Mouse (Mus musculus) ES-E14 (cell line): Measurements from ENCODE around the gene Fam214a. TPM values are rescaled to one million over a fixed set of nuclear protein-coding genes. Genes with fewer than 3 reads are reported as not detected.

Source experiments
- DNase-seq: peaks from one replicate; pipeline ENCODE4 v3.0.0-alpha.2; 2013; ENCODE audit warnings: low read depth, low spot score
- H3K27ac ChIP-seq: 2 replicates; pipeline ENCODE4 v1.5.1; 2012; ENCODE audit warnings: low read depth, mild to moderate bottlenecking, low read length, moderate library complexity, mixed read lengths; ENCODE audit not compliant: poor library complexity, insufficient read depth, severe bottlenecking
- H3K36me3 ChIP-seq: 2 replicates; pipeline ENCODE4 v1.6.1; 2012; ENCODE audit warnings: mild to moderate bottlenecking, low read length, moderate library complexity, mixed read lengths; ENCODE audit not compliant: control insufficient read depth, poor library complexity, insufficient read depth, severe bottlenecking
- H3K4me1 ChIP-seq, 2 experiments: fragments of 150-350 bp in 1 of 2; sonication (generic) in 1 of 2; 2 replicates each; pipeline ENCODE4 v1.6.1; 2012; ENCODE audit warnings: low read length in 2 of 2, mild to moderate bottlenecking in 1 of 2, mixed read lengths in 1 of 2; ENCODE audit not compliant: control insufficient read depth in 2 of 2, insufficient read depth in 2 of 2, poor library complexity in 1 of 2
- H3K4me3 ChIP-seq, 2 experiments: fragments of 150-350 bp in 1 of 2; sonication (generic) in 1 of 2; 2 replicates each; pipeline ENCODE4 v1.5.1; 2012; ENCODE audit warnings: low read length in 2 of 2, low read depth in 1 of 2, mild to moderate bottlenecking in 1 of 2, mixed read lengths in 1 of 2; ENCODE audit not compliant: insufficient read depth in 1 of 2, poor library complexity in 1 of 2, severe bottlenecking in 1 of 2
- H3K9ac ChIP-seq: 2 replicates; pipeline ENCODE4 v1.6.1; 2012; ENCODE audit warnings: low read depth, mild to moderate bottlenecking, low read length, mixed read lengths; ENCODE audit not compliant: poor library complexity, insufficient read depth, severe bottlenecking
- H3K9me3 ChIP-seq: fragments of 150-350 bp; sonication (generic); 2 replicates; pipeline ENCODE4 v1.6.1; 2012; ENCODE audit warnings: low read depth, mild to moderate bottlenecking, low read length; ENCODE audit not compliant: control insufficient read depth, insufficient read depth
- CHD2 ChIP-seq: IDR thresholded peaks from 2 replicates; pipeline ENCODE4 v1.6.1; 2014; ENCODE audit warnings: mild to moderate bottlenecking, low read depth, low read length, inconsistent platforms
- HCFC1 ChIP-seq: IDR thresholded peaks from 2 replicates; pipeline ENCODE4 v1.6.1; 2012; ENCODE audit warnings: low read length, inconsistent platforms, borderline replicate concordance; ENCODE audit not compliant: insufficient read depth
- MAFK ChIP-seq: IDR thresholded peaks from 2 replicates; pipeline ENCODE4 v1.6.1; 2014; ENCODE audit warnings: mild to moderate bottlenecking, low read depth, low read length, inconsistent platforms; ENCODE audit not compliant: insufficient read depth
- ZC3H11A ChIP-seq: IDR thresholded peaks from 2 replicates; pipeline ENCODE4 v1.6.1; 2012; ENCODE audit warnings: low read depth, mild to moderate bottlenecking, inconsistent platforms, low read length, borderline replicate concordance
- ZNF384 ChIP-seq: IDR thresholded peaks from 2 replicates; pipeline ENCODE4 v1.6.1; 2012; ENCODE audit warnings: low read depth, low read length, inconsistent platforms
- in situ Hi-C, 2 experiments: fragments of 600-800 bp; cut with MboI; formaldehyde crosslinking; loops; one replicate each; pipeline ENCODE4 v1.15.1; 2025; ENCODE audit warnings: low sequenced_read_pairs in 2 of 2, inconsistent platforms in 1 of 2; ENCODE audit not compliant: unreplicated experiment in 2 of 2
- total RNA-seq: library from RNA; depleted of rRNA; stranded (reverse); fragments of 300-350 nt; gene quantifications from 2 replicates; pipeline ENCODE4 v1.2.3, GENCODE M21; 2012

Gene Fam214a
- total RNA-seq, 1 experiment = 5.2 TPM

DNA sequence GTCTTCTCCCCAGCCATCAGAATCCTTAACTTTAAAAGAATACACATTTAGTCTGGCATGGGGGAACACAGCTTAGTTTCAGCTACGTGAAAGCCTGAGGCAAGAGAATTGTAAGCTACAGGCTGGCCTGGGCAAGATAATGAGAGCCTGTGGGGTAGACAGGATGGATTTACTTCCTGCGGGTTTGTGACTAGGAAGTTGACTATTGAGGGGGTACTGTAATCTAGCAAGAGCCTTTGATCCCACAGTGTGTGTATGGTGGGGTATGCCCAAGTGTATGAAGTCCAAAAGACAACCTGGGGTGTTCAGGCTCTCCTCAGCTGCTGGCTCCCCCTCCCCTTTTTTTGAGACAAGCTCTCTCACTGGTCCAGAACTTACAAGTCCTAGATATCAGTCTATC, 43.7 kb downstream of the Fam214a start:
- Histone ChIP-seq H3K9me3 (no peaks in the 10 kb centered on the region), H3K4me3 (no peak overlapping the region), H3K36me3 (no peaks in the 10 kb centered on the region), H3K9ac (no peak overlapping the region), H3K27ac (no peak overlapping the region), H3K4me1 (peaks cover 0 to 11% of the 10 kb centered on the region in 2 experiments; a peak in 2 of 4 replicates)
- TF ChIP-seq MAFK = no peak
- TF ChIP-seq CHD2 = no peak
- TF ChIP-seq ZNF384 = no peak
- no peak for TF ChIP-seq HCFC1
- no peak for TF ChIP-seq ZC3H11A
- DNase-seq = no peak
- in situ Hi-C loops = no loop called here

DNA sequence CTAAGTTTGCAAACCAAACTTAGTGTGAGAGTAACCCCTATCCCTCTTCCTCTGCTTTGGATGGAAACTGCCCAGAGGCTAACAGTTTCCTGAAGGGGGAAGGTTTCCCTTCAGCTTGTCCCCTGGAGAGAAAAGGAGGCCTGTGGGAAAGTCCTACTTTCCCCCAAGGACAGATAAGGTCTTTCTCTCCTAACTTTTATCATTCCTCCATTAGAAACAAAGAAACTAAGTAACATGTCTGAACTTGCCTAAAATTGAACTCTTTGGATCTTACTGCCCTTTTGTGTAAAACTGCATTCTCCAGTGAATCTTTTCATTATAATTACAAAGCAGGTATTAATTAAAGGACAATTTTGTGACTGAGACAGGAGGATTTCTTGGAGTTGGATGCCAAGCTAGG, 45.3 kb downstream of the Fam214a start:
- no peaks in the 10 kb centered on the region for H3K9me3 ChIP-seq
- peak overlapping the region; percentile 70 for H3K27ac ChIP-seq
- TF ChIP-seq CHD2 (0 out of 2 replicates have a peak, but pooled peaks have one; percentile 14), ZC3H11A (no peak), ZNF384 (no peak), HCFC1 (no peak)
- H3K4me3 ChIP-seq = no peak overlapping the region
- peaks cover 0 to 11% of the 10 kb centered on the region in 2 experiments; a peak in 2 of 4 replicates for H3K4me1 ChIP-seq
- H3K9ac ChIP-seq = no peak overlapping the region
- in situ Hi-C loops = no loop called here
- H3K36me3 ChIP-seq = no peaks in the 10 kb centered on the region
- DNase-seq = peak; percentile 55

DNA sequence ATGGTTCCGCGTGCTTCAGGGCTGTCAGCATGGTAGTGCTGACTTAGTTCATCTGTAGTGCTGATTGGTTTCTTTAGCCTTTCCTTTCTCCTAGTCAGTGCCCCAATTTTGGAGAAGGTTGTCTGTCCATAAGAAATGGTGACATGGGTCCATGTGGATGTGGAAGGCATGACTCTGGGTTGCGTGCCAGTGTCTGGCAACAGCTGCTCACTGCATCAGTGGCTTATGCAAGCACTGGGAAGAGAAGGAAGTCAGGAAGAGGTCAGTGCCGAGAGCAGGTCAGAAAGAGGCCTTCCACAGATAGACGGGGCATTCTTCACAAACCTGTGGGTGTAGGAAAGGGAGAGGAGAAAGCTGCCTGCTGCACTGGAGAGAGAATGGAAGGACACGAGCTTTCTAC, 48.3 kb downstream of the Fam214a start:
- TF ChIP-seq CHD2 = no peak
- no peak for TF ChIP-seq MAFK
- no peak for TF ChIP-seq HCFC1
- no peak for TF ChIP-seq ZC3H11A
- TF ChIP-seq ZNF384 = no peak
- no peak overlapping the region for H3K9ac ChIP-seq
- H3K9me3 ChIP-seq = no peaks in the 10 kb centered on the region
- no peak overlapping the region for H3K4me3 ChIP-seq
- H3K36me3 ChIP-seq = no peaks in the 10 kb centered on the region
- no peak for DNase-seq
- H3K4me1 ChIP-seq = peaks cover 0 to 11% of the 10 kb centered on the region in 2 experiments; a peak in 2 of 4 replicates
- in situ Hi-C loops = no loop called here
- no peak overlapping the region for H3K27ac ChIP-seq

DNA sequence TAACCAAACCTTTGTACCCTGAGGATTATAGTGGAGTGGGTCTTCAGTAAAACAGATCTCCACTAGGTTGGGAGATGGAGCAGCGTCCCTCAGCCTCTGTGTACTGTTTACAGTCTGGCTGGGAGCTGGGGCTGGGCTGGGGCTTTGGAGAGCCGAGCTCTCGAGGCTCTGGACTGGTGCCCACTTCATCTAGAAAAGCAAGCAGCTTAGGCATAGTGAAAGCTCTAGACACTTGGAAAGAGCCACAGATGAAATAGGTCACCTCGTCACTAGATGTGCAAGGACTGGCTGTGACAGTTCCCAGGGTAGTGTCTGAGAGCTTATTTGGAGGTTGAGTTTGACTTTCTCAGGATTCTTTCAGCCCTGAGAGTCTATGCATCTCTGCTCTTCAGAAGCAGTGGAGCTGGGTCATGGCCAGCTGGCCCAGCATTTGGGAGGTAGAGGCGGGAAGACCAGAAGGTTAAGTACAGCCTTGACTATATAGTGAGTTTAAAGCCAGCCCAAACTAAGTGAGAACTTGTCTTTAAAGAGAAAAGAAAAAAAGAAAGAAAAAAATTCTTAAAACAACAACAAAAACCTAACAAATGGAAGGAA, 49.0 kb downstream of the Fam214a start:
- Histone ChIP-seq H3K36me3 (no peaks in the 10 kb centered on the region), H3K9ac (no peak overlapping the region), H3K9me3 (no peaks in the 10 kb centered on the region), H3K27ac (no peak overlapping the region), H3K4me1 (peaks cover 0 to 11% of the 10 kb centered on the region in 2 experiments; a peak in 2 of 4 replicates), H3K4me3 (no peak overlapping the region)
- DNase-seq = no peak
- no peak for TF ChIP-seq HCFC1
- no peak for TF ChIP-seq ZNF384
- TF ChIP-seq ZC3H11A = no peak
- TF ChIP-seq CHD2 = no peak
- no peak for TF ChIP-seq MAFK
- in situ Hi-C loops = no loop called here

DNA sequence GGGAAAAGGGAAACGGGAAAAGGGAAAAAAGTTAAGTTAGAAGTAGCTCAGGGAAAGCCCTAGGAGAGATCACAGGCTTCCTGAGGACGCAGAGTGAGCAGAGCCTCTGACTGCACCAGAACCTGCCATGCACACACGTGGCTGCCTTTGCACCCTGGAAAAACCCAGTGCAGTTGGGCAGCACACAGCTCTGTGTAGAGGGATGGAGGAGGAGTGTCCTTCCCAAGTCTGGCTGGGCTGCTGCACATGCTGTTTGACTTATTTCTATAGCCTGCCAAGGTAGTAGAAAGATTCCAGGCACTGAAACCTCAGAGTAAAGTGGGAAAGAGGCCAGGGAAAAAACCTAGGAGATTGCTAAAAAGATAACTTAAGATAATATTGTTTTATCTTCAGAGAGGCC, 49.6 kb downstream of the Fam214a start:
- no peaks in the 10 kb centered on the region for H3K36me3 ChIP-seq
- in situ Hi-C loops = no loop called here
- H3K27ac ChIP-seq = no peak overlapping the region
- TF ChIP-seq MAFK (no peak), HCFC1 (no peak), ZC3H11A (no peak), CHD2 (no peak), ZNF384 (no peak)
- H3K4me1 ChIP-seq = peaks cover 0 to 9% of the 10 kb centered on the region in 2 experiments; a peak in 2 of 4 replicates
- DNase-seq = no peak
- H3K4me3 ChIP-seq = no peak overlapping the region
- H3K9me3 ChIP-seq = no peaks in the 10 kb centered on the region
- no peak overlapping the region for H3K9ac ChIP-seq
